Mouse (Mus musculus) embryonic facial prominence, embryonic 11.5 days (tissue): ENCODE data around the gene Atox1. TPM values are rescaled to one million over a fixed set of nuclear protein-coding genes. Genes with fewer than 3 reads are reported as not detected.

ENCODE experiments used
- ATAC-seq: fragments of 200-750 bp; cut with Nextera tagmentation; replicated peaks from 2 replicates; pipeline ENCODE4 v1.8.0; 2017; ENCODE audit warnings: low read depth; ENCODE audit not compliant: insufficient number of reproducible peaks, low FRiP score, low TSS enrichment
- DNase-seq: peaks from one replicate; pipeline ENCODE4 v3.0.0-alpha.2; 2015; ENCODE audit warnings: low spot score
- H3K27ac ChIP-seq: fragments of 300-500 bp; sonication (generic); replicated peaks from 2 replicates; pipeline ENCODE4 v1.5.1; 2014; ENCODE audit warnings: mild to moderate bottlenecking, low read depth, low read length, control low read depth
- H3K27me3 ChIP-seq: fragments of 300-500 bp; sonication (generic); 2 replicates; pipeline ENCODE4 v1.6.1; 2014; ENCODE audit warnings: mild to moderate bottlenecking, low read length, moderate library complexity, mixed read lengths; ENCODE audit not compliant: control insufficient read depth, insufficient read depth
- H3K36me3 ChIP-seq: fragments of 300-500 bp; sonication (generic); replicated peaks from 2 replicates; pipeline ENCODE4 v1.6.1; 2014; ENCODE audit warnings: low read depth, mild to moderate bottlenecking, low read length, moderate library complexity, mixed read lengths; ENCODE audit not compliant: control insufficient read depth, insufficient read depth
- H3K4me1 ChIP-seq: fragments of 300-500 bp; sonication (generic); 2 replicates; pipeline ENCODE4 v1.6.1; 2014; ENCODE audit warnings: low read length, mixed read lengths; ENCODE audit not compliant: control insufficient read depth, insufficient read depth
- H3K4me2 ChIP-seq: fragments of 300-500 bp; sonication (generic); 2 replicates; pipeline ENCODE4 v1.6.1; 2014; ENCODE audit warnings: low read depth, mild to moderate bottlenecking, control low read depth, low read length, moderate library complexity
- H3K4me3 ChIP-seq: fragments of 300-500 bp; sonication (generic); 2 replicates; pipeline ENCODE4 v1.5.1; 2014; ENCODE audit warnings: low read depth, low read length, control low read depth
- H3K9ac ChIP-seq: fragments of 300-500 bp; sonication (generic); replicated peaks from 2 replicates; pipeline ENCODE4 v1.6.1; 2014; ENCODE audit warnings: mild to moderate bottlenecking, control low read depth, low read length
- H3K9me3 ChIP-seq: fragments of 300-500 bp; sonication (generic); replicated peaks from 2 replicates; pipeline ENCODE4 v1.6.1; 2016; ENCODE audit warnings: mild to moderate bottlenecking, low read length, inconsistent platforms, mixed read lengths; ENCODE audit not compliant: control insufficient read depth
- WGBS: fragments of 180-500 bp; shearing (Covaris S2); extraction: QIAGEN DNeasy Blood & Tissue Kit; methylation state at CpG from one replicate; pipeline ENCODE4 v1.1.7; 2014; 5-methylcytosine and 5-hydroxymethylcytosine counted together
- polyA plus RNA-seq: library from polyadenylated mRNA; unstranded; fragments of >200 nt; fragmentation: Nextera tagmentation; extraction: Ambion mirVana; gene quantifications from 2 replicates; pipeline ENCODE4 v1.2.1, GENCODE M21; 2014

Atox1 gene
- polyA plus RNA-seq, 1 experiment from 2014 or later, result 243 TPM

DNA sequence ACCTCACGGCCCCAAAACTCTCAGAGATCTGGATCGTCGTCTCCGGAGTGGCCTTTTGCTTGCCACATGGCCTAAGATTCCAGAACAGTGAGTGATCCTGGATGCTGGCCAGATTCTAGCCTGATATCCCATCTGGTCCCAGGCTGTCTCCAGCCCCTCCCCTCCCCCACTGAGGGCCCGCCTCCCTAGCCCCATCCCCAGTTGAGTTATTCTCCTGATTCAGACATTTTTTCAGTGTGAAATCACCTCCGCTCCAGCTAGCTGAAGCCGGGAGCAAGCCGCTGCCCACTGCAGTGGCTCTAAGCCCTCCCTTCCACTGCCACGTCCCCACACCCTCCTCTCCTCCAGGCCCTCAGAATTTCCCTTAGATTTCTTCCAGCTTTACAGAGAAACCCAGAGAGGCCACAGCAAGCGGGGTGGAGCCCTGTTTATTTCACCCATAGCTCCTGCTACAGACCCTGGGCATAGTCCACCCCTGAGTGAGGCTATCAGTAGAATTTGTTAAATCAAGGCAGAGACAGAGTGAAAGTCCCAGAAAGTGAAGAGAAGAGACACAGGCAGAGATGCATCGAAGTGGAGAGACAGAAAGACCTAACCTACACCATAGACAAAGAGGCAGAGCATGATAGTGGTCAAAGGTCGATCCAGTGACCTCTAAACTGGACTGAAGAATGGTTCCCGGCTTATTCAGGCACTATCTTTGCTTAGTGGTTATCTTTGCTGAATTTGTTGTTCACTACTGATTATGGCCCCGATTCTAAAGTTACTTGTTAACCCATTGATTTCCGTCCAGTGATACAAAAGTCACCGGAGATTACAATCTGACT lies 32.6 kb downstream of the Atox1 start:
- H3K27ac ChIP-seq, result peak overlapping the region; percentile 83

GRCm38 (mm10) chr11:55424746-55425360 lies 36.2 kb downstream of the Atox1 start:
- H3K27ac ChIP-seq, result no peak overlapping the region
- H3K9ac ChIP-seq, result peak overlapping the region; percentile 22; the same call in 1 of the 2 replicates
- ATAC-seq, result no peak

More for the DNA sequence above, 32.6 kb downstream of the Atox1 start:
- no peaks in the 10 kb centered on the region for H3K36me3 ChIP-seq
- H3K9me3 ChIP-seq, result no peaks in the 10 kb centered on the region
- H3K9ac ChIP-seq, result peak overlapping the region; percentile 44
- ATAC-seq (peak; percentile 82), DNase-seq (peak; percentile 91)
- 36% methylated on average over 16 of the region's 16 CpGs for WGBS
- peaks cover 5% of the 10 kb centered on the region; the same call in 1 of the 2 replicates for H3K4me1 ChIP-seq
- no peaks in the 10 kb centered on the region for H3K27me3 ChIP-seq
- H3K4me2 ChIP-seq, result no peak overlapping the region; the same call in 1 of the 2 replicates
- H3K4me3 ChIP-seq, result no peak overlapping the region

GRCm38 (mm10) chr11:55423756-55424155 lies 37.3 kb downstream of the Atox1 start:
- DNase-seq (peak; percentile 74), ATAC-seq (peak; percentile 63)
- no peak overlapping the region for H3K9ac ChIP-seq
- peak overlapping the region; percentile 48 for H3K27ac ChIP-seq
- no peak overlapping the region for H3K4me3 ChIP-seq
- no peaks in the 10 kb centered on the region for H3K27me3 ChIP-seq
- H3K4me2 ChIP-seq, result no peak overlapping the region
- 15% methylated on average over 4 of the region's 4 CpGs for WGBS
- H3K9me3 ChIP-seq, result no peaks in the 10 kb centered on the region
- H3K36me3 ChIP-seq, result no peaks in the 10 kb centered on the region
- H3K4me1 ChIP-seq, result peaks cover 8% of the 10 kb centered on the region; the same call in 1 of the 2 replicates

More at GRCm38 (mm10) chr11:55424746-55425360, 36.2 kb downstream of the Atox1 start:
- 76% methylated on average over 8 of the region's 8 CpGs for WGBS
- peaks cover 8% of the 10 kb centered on the region; the same call in 1 of the 2 replicates for H3K4me1 ChIP-seq
- no peaks in the 10 kb centered on the region for H3K27me3 ChIP-seq
- H3K4me3 ChIP-seq, result no peak overlapping the region
- no peaks in the 10 kb centered on the region for H3K36me3 ChIP-seq
- H3K4me2 ChIP-seq, result no peak overlapping the region
- DNase-seq, result no peak
- H3K9me3 ChIP-seq, result no peaks in the 10 kb centered on the region

DNA sequence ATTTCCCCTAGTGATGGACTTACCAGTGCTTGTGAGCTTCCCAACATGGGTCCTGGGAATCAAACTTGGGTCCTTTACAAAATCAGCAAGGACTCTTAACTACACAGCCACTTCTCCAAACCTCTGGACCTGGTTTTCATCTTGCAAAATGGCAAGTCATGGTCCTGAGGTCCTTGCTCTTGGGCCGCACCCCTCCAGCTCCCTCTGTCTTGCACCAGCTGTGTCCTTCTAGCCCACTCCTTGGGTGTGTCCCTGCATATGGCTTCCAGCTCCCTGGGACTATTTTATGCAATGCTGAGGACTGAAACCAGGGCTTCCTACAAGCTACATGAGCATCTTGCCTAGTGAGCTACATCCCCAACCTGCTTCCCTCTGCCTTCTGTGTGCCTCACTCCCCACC lies 38.1 kb downstream of the Atox1 start, which contains the start of gene Sparc:
Sparc (minus strand) TSS at position 206 of the 400 bp plus-strand sequence.
- Histone ChIP-seq H3K4me2 (no peak within 1 kb of the TSS), H3K4me3 (no peak within 1 kb of the TSS), H3K27ac (peak within 1 kb of the TSS; percentile 48), H3K27me3 (no peaks in the 10 kb centered on the region), H3K9ac (no peak within 1 kb of the TSS), H3K4me1 (peaks cover 3% of the 10 kb centered on the region; the same call in 1 of the 2 replicates), H3K9me3 (no peaks in the 10 kb centered on the region), H3K36me3 (no peaks in the 10 kb centered on the region)
- DNase-seq (no peak), ATAC-seq (no peak)
- 96% methylated on average over 1 of the region's 1 CpGs for WGBS

GRCm38 (mm10) chr11:55419678-55420307 lies 41.2 kb downstream of the Atox1 start:
- peak overlapping the region; percentile 80 for H3K27ac ChIP-seq
- H3K4me3 ChIP-seq, result peak overlapping the region; percentile 55
- H3K9me3 ChIP-seq, result no peaks in the 10 kb centered on the region
- peak overlapping the region; percentile 74 for H3K9ac ChIP-seq
- peak; percentile 78 for DNase-seq
- H3K4me2 ChIP-seq, result peak overlapping the region; percentile 79
- no peaks in the 10 kb centered on the region for H3K27me3 ChIP-seq
- H3K36me3 ChIP-seq, result no peaks in the 10 kb centered on the region
- peak; percentile 71 for ATAC-seq
- H3K4me1 ChIP-seq, result peaks cover 6% of the 10 kb centered on the region; the same call in 1 of the 2 replicates
- 4% methylated on average over 9 of the region's 9 CpGs for WGBS

- peak overlapping the region; percentile 80 for H3K27ac ChIP-seq
- no peak for ATAC-seq
- no peaks in the 10 kb centered on the region for H3K27me3 ChIP-seq
- 2% methylated on average over 4 of the region's 4 CpGs for WGBS
- H3K4me3 ChIP-seq, result peak overlapping the region; percentile 55
- peak overlapping the region; percentile 74 for H3K9ac ChIP-seq
- H3K4me1 ChIP-seq, result peaks cover 6% of the 10 kb centered on the region; the same call in 1 of the 2 replicates
- DNase-seq, result no peak
- H3K4me2 ChIP-seq, result peak overlapping the region; percentile 79
- H3K36me3 ChIP-seq, result no peaks in the 10 kb centered on the region
- H3K9me3 ChIP-seq, result no peaks in the 10 kb centered on the region
Measured at GRCm38 (mm10) chr11:55419296-55419677, 41.8 kb downstream of the Atox1 start.

- 12% methylated on average over 3 of the region's 3 CpGs for WGBS
- H3K4me3 ChIP-seq, result peak overlapping the region; percentile 55
- no peaks in the 10 kb centered on the region for H3K36me3 ChIP-seq
- ATAC-seq (no peak), DNase-seq (peak; percentile 16)
- H3K4me2 ChIP-seq, result peak overlapping the region; percentile 79
- H3K27ac ChIP-seq, result 0 out of 2 replicates have a peak overlapping the region, but pooled peaks have one; percentile 80
- H3K9me3 ChIP-seq, result no peaks in the 10 kb centered on the region
- H3K27me3 ChIP-seq, result no peaks in the 10 kb centered on the region
- H3K9ac ChIP-seq, result peak overlapping the region; percentile 74
- peaks cover 6% of the 10 kb centered on the region; the same call in 1 of the 2 replicates for H3K4me1 ChIP-seq
Measured at GRCm38 (mm10) chr11:55418704-55419061, 42.4 kb downstream of the Atox1 start.
